Mouse (Mus musculus) erythroid progenitor cell, adult 5-6 weeks (primary cell): ENCODE data around the gene Pidd1. TPM values are rescaled to one million over a fixed set of nuclear protein-coding genes. Genes with fewer than 3 reads are reported as not detected.
A peak's percentile ranks its signal among the peaks of the same experiment; 100 is the strongest.
"Not testable (repeated sequence)": the region's sequence is repeated elsewhere in the genome, so short reads cannot be mapped to it uniquely, and the experiment has no call there.

Experiments used
- ATAC-seq: replicated peaks from 2 replicates; pipeline ENCODE4 v1.8.0; 2016; ENCODE audit warnings: moderate number of reproducible peaks, mild to moderate bottlenecking, moderate TSS enrichment, inconsistent platforms; ENCODE audit not compliant: poor library complexity, low FRiP score, severe bottlenecking
- total RNA-seq, 2 experiments: library from RNA; stranded (forward) in 1 of 2; stranded (reverse) in 1 of 2; fragments of 150-400 nt in 1 of 2; fragments of 186-747, 209-891 nt in 1 of 2; gene quantifications; 2 replicates each; pipeline versions ENCODE4 v1.2.3 to v1.2.4; 2015 to 2017; ENCODE audit warnings: low replicate concordance in 2 of 2

The Pidd1 gene
- total RNA-seq, 2 experiments from 2014 or later, result 19.1 to 34.4 TPM

DNA sequence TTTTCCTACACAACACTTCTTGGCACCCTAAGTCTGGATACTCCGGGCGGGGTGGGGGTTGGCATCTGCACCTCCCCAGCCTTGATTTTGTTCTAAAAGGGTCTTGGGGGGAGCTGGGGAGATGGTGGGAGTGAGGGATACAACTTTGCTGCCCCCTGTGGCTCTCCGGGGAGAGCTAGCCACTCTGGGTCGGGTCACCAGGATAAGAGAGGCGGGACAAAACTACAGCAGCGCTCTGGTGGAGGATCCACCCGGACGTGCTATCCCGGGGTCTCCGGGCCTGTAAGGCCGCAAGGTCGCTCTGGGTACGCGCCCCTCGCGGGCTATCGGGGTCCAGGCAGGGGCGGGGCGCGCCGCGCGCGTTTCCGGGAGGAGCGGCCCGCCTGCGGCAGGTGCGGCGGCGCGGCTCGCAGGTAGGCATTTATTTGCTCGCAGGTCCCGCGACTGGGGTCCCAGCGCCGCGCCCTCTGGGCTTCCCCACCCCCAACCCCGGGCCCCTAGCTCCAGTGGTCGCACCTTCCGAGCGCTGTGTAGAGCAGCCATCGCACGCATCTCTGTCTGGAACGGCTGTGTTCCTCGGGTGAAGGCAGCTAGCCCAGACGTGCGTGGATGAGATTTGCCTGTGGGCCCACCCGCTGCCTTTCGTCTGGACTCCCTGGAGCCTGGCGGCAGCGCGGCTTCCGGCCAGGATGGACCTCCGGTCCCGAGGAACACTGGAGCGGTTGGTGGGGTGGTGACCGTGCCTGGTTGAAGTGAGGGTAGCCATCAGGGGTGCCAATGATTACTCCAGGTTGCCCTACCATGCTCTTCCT, 17.9 kb upstream of the Pidd1 start:
- no peak for ATAC-seq

DNA sequence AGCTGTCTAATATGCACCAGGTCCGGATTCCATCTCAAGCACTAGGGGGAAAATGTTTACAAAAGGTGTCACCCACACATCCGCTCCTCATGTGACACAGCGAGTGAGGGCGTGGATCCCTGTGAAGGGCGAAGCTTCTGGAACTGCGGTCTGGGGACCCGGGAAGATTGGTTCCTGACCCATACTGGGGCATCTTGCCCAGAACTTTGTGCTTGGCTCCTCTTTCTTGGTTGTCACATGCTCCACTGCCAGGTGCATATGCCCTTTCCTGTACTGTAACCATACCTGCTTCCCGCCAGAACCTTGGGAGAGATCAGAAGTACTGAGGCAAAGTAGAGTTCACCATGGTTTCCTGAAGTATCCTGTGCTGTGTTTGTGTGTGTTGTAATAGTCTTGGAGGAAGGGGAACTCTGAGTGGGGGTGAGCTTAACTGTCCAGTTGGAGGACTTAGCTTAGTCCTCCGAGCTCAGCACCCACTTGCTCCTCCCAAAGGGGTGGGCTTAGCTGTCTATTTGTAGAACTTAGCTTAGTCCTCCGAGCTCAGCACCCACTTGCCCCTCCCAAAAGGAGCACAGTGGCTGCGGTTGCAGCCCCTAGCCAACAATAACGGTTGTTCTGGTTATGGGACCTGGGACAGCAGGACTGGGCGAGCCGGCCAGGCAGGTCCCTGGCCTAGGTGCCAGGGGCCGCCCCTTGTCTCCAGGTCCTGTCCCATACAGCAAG, 16.7 kb upstream of the Pidd1 start, which contains the start of gene Cracr2b:
TSS of gene Cracr2b (plus strand) at position 704 of the 723 bp plus-strand sequence.
- ATAC-seq, result no peak

DNA sequence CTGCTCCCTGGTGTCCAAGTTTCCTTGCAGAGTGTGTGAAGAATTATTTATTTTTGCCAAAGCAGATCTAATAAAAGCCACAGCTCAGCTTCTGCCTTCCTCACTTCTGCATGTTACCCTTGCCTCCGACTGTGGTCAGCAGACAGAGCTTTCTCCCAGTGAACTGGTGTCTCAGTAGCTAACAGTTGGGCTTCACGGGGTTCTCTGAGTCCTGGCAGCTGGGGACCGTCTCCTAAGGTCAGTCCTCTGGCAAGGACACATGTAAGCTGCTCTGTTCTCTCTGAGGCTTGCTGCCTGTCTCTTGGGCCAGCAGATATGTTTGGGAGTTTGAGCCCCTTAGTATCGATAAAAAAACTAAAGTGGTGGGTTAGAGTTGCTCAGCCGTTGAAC, 16.2 kb upstream of the Pidd1 start:
- ATAC-seq, result no peak

DNA sequence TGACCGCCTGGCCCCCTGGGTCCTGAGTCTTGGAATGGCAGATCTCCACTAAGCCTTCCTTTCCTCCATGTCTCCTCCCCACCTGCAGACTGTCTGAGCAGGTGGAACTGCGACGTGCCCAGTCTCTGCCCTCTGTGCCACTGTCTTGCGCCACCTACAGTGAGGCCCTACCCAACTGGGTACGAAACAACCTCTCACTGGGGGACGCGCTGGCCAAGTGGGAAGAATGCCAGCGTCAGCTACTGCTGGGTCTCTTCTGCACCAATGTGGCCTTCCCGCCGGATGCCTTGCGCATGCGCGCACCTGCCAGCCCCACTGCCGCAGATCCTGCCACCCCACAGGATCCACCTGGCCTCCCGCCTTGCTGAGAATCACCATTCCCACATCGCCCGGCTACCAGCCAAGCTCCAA, 15.5 kb upstream of the Pidd1 start:
- no peak for ATAC-seq

DNA sequence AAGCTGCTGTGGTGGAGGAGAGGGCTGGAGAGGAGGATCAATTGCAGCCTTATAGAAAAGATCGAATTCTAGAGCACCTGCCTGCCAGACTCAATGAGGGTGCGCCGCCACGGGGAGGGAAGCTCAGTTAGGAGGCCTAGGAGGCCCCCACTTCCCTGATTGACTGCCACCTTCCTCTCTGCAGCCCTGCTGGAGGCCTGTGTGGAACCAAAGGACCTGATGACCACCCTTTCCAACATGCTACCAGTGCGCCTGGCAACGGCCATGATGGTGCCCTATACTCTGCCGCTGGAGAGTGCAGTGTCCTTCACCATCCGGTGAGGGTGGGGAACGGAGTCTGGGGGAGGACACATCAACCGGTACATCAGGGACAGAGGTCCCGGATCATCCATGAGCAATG, 14.8 kb upstream of the Pidd1 start:
- ATAC-seq, result no peak

DNA sequence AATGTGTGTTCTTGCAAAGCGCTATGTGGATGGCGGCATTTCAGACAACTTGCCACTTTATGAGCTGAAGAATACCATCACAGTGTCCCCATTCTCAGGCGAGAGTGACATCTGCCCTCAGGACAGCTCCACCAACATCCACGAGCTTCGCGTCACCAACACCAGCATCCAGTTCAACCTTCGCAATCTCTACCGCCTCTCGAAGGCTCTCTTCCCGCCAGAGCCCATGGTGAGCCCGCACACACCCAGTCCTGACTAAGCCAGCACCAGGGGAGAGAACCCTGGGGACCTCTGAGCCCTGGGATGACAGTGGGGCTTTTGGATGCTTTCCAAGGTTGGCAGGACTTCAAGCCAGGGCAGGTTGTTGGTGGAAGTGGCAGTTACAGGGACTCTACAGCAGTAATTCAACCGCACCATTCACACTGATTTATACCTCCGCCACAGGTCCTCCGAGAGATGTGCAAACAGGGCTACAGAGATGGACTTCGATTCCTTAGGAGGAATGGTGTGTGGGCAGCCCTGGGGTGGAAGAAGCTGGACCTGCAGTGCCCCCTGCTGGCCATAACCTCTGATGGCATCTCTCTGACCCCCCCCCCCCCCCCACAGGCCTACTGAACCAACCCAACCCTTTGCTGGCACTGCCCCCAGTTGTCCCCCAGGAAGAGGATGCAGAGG, 14.3 kb upstream of the Pidd1 start:
- ATAC-seq, result no peak

DNA sequence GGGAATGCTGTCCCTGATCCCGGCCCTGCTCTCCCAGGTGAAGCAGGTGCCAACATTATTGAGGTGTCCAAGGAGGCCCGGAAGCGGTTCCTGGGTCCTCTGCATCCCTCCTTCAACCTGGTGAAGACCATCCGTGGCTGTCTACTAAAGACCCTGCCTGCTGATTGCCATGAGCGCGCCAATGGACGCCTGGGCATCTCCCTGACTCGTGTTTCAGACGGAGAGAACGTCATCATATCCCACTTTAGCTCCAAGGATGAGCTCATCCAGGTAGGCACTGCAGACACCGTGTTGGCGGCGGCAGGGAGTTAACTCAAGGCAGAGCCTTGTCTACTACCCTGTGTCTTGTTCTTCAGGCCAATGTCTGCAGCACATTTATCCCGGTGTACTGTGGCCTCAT, 13.4 kb upstream of the Pidd1 start:
- ATAC-seq, result no peak

DNA sequence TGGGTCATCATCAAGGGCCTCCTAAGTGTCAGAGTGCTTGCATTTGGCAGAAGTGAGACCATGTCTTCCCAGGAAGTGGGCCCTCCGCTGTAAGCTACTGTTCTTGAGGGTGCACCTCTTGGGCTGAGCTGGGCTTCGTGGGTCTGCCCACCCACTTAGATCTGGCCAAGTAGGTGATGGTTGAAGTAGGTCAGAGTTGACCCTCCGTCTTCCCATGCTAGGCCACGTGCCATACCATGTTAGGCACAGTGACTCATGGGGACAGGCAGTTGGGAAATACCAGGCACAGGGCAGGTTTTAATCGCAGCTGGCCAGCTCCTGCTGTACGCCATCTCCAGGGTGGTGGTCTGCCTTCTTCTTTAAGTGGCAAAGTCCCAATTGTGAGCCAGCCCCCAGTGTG, 12.9 kb upstream of the Pidd1 start:
- no peak for ATAC-seq

DNA sequence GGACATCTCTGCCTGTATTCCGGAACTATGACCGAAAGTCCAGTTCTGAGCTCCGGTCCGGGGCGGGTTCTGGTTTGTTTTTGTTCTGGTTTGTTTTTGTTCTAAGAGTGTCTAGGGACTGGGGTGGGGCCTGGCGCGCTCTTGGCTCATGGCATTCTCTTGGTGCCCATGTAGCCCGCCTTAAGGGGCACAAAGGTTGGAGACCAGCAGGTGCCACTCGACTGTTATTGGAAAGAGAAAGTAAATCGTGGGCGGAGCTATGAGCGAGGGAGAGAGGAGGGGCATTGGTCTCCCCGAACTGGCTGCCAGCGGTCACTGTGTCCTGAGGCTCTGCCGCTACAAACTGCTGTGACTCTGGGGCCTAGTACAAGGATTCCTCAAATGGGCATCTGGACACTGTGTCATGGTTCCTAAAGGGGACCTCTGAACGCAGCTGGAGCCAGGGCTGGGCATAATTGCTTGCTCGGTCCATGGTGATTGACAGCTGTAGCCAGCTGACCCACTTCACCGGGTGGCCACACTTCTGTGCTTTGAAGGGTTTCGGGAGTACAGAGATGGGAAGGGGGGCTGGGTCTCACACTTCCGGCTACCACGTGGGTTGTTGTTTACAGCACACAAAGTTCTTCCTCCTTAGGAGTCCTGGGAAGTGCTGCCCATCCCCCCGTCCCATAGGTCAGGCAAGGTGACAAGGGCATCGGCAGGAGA, 11.9 kb upstream of the Pidd1 start:
- peak; percentile 73 for ATAC-seq

DNA sequence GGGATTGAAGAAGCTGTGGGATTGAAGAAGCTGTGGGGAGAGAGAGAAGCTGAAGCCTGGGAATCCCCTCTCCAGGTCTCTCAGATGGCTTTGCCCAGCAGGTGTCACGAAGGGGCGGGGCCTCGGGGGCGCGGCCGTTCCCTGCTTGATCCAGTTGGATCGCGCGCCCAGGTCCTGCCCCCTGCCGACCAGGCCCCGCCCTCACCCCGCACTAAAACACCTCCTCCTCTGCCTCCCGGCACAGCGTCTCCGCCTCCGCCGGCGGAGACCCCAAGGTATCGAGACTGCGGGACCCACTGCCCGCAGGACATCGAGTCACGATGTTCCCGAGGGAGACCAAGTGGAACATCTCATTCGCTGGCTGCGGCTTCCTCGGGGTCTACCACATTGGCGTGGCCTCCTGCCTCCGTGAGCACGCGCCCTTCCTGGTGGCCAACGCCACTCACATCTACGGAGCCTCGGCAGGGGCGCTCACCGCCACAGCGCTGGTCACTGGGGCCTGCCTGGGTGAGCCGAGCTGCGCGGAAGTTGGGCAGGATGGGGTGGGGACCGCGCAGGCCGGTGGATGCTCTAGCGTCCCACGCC, 11.2 kb upstream of the Pidd1 start, which contains the start of gene Pnpla2:
TSS of gene Pnpla2 (plus strand) at position 232 of the 585 bp plus-strand sequence.
- peak; percentile 87 for ATAC-seq

DNA sequence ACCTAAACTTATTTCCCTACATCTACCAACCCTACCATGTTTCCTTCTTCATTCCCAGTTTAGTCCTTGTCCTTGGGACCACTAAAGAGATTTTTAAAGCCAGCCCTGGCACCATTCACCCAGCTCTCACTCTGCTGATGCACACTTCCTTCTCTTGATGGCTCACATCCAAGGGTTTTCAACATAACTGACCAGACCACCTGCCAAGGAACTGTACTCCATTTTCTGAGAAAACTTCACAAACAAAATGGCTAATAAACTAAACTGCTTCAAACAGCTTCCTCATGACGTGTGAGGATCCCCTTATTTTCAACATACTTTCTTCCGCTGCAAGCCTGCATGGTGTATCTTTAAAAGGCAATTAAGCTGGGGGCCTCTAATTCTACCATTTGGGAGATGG, 9.8 kb upstream of the Pidd1 start:
- no peak for ATAC-seq

DNA sequence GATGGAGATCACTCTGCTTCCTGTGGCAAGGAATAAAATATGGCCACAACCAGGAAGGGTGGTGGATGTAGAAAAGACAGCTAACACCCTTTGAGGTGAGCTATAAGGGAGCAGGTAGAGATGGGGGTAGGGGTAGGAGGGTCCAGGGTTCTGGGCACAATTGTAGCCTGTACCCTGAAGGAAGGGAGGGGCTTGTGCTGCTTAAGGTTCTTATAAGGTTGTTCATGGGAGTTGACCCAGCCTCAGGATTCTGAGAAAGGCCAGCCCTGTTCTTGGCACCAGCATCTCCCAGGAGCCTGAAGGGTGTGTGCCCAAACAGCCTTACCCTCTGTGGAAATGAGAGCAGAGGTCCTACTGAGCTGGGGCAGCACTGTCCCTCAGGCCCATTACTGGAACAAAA, 8.1 kb upstream of the Pidd1 start:
- no peak for ATAC-seq

DNA sequence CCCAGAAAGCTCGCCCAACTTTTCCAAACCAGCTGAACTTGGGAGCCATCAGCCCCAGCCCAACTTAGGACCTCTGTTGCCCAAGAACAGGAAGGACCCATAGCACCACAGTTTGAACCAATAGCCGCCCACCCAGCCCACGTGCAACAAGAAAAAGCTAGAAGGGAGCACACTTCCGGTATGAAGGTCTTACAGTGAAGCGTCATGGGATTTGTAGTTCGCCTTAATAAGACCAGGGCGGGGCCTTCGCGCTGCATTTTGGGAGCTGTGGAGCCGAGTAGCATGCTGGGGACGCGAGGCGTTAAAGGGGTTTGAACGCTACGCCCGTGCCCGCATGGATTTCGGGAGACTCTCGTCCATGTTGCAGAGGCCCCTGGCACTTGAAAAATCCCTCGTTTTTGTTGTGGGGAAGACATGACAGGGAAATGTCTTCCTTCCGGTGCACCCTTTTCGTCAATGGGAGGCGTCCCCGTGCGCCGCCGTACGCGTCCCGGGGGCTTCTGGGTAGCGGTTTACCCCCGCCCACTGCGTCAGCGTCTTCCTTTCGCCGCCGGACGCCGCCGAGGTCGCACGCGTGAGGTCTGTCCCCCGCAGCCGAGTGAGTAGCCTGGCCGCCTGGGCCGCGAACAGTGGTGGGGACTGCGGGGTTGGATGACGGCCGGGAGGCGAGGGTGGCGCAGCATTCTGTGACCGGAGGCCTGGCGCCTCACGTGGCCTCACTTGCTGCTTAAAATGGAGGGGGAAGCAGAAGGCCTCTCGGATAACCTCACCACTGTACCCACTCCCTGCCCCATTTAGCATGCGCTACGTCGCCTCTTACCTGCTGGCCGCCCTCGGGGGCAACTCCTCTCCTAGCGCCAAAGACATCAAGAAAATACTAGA, 3.5 kb upstream of the Pidd1 start, which contains the start of gene Rplp2:
TSS of gene Rplp2 (plus strand) at position 261 of the 882 bp plus-strand sequence.
- peak; percentile 88 for ATAC-seq

DNA sequence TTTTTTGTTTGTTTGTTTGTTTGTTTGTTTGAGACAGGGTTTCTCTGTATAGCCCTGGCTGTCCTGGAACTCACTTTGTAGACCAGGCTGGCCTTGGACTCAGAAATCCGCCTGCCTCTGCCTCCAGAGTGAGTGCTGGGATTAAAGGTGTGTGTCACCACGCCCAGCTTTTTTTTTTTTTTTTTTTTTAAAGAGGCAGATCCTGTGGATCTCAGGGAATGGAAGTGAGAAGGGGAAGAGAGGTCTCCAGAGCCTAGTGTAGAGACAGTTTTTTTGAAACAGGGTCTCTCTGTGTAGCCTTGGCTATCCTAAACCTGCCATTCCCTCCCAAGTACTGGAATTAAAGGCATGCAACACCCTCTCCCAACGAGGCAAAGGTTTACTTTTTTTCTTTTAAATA, 2.5 kb upstream of the Pidd1 start:
- ATAC-seq, result not testable (repeated sequence)

DNA sequence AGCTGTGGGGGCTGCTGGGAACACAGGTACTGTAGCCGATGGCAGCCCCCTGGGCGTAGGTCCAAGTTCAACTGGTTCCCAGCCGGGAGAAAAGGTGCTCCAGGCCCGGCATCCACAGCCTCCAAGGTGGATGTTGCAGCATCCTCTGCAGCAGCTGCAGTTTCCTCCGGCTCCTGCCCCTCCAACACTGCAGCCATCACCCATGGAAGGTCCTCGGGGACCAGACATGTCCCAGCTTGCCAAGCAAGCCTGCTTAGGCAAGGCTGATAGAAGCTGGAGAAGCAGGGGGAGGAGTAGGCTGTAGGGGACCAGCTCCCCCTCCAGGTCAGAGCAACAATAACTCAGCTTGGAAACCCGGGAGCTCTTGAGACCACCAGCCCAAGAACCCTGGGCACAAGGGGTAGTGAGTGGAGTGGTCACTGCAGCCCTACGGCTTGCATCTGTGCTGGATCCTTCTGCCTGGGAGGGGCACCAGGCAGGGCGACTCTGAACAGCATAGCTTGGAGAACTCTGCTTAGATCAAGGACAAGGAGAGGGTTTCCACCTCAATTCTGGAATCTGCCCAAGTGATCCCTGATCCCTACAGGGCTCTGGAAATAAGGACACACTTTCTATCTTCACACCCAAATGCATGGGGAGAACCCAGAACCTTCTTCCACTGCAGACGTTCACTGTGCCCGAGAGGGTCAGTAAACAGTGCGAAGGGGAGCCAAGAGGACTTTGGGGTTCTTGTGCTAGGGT, 574 bp downstream of the Pidd1 start:
- peak; percentile 40 for ATAC-seq

DNA sequence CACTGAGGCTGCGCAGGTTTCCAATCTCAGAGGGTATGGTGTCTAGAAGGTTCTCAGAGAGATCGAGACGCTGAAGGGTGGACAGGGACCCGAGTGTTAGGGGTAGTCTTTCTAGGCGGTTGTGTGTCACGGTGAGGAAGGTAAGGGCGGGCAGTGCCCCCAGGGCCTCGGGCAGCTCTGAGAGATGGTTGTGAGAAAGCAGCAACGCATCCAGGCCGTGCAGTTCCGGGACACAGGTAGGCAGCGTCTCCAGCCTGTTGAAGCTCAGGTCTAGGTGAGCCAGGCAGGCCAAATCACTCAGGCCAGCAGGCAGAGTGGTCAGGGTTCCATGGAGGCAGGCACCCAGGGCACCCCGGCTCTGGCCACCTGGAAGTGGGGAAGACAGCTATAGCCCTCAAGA, 1.6 kb downstream of the Pidd1 start:
- no peak for ATAC-seq

DNA sequence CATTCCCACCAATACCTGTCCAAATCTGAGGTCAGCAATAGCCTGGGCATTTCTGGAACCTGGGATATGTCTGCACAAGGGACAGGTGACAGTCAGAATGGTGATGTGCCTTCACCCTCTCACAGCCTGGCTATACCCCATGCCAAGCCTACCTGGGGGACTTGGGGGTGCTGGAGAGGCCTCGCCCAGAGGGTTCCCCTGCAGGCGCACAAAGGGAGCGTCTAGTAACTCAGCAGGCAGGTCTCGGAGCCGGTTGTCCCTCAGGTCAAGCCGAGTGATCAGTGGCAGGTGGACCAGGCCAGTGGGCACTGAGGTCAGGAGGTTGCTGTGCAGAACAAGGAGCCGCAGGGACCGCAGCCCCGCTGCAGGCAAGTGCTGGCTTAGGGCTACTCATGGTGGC, 2.4 kb downstream of the Pidd1 start:
- no peak for ATAC-seq

DNA sequence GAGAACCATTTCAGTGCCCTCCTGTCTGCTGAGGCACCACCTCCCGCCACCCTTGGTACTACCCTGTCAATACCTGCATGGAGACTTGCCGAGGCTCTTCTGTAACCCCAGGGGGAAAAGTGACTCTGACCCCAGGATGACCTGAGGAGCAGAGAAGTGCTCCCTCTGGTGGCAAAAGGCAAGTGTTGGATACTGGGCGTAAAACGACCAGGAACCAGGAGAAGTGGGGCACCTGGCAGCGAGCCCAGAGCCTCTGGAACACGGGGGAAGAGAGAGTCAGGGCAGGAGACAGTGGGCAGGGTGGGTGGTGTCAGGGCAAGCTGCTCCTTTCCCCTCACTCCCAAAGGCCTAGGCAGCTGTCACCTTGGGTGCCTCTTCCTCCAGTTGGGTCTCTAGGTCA, 3.2 kb downstream of the Pidd1 start:
- ATAC-seq, result no peak
